Mouse (Mus musculus) B cell, adult 2 months (primary cell): ENCODE measurements around the gene Ptch2.

Experiments
- DNase-seq, 2 experiments: peaks; one replicate each; pipeline ENCODE4 v3.0.0; 2022

Ptch2 gene

GRCm38 (mm10) chr4:117107813-117108523, 12.1 kb downstream of the Ptch2 start:
- DNase-seq: no peak

GRCm38 (mm10) chr4:117108524-117108849, 12.6 kb downstream of the Ptch2 start:
- no peak for DNase-seq

GRCm38 (mm10) chr4:117109330-117109729, 13.5 kb downstream of the Ptch2 start:
- no peak for DNase-seq

- no peak for DNase-seq
These were observed 14.4 kb downstream of the Ptch2 start for GRCm38 (mm10) chr4:117110249-117110648.

GRCm38 (mm10) chr4:117110985-117111384, 15.1 kb downstream of the Ptch2 start:
- no peak for DNase-seq

GRCm38 (mm10) chr4:117113237-117113636, 17.4 kb downstream of the Ptch2 start:
- DNase-seq: no peak

- DNase-seq: no peak
These were observed 19.7 kb downstream of the Ptch2 start for GRCm38 (mm10) chr4:117115592-117115991.

- DNase-seq: no peak
These were observed 22.1 kb downstream of the Ptch2 start for GRCm38 (mm10) chr4:117117931-117118330.

- no peak for DNase-seq
These were observed 23.8 kb downstream of the Ptch2 start for GRCm38 (mm10) chr4:117119636-117120035.

GRCm38 (mm10) chr4:117120052-117120444, 24.2 kb downstream of the Ptch2 start:
- DNase-seq: no peak

GRCm38 (mm10) chr4:117120445-117121414, 24.9 kb downstream of the Ptch2 start:
- DNase-seq: peak; percentile 90 to 91

GRCm38 (mm10) chr4:117122209-117122608, 26.3 kb downstream of the Ptch2 start:
- DNase-seq: no peak

- peak; percentile 9 to 22 for DNase-seq
These were observed 27.8 kb downstream of the Ptch2 start for GRCm38 (mm10) chr4:117123546-117124217.

- no peak for DNase-seq
These were observed 28.3 kb downstream of the Ptch2 start for GRCm38 (mm10) chr4:117124218-117124517.

- peak; percentile 70 to 73 for DNase-seq
These were observed 28.9 kb downstream of the Ptch2 start for GRCm38 (mm10) chr4:117124518-117125347.

GRCm38 (mm10) chr4:117125348-117125909, 29.6 kb downstream of the Ptch2 start, which contains the start of gene Btbd19:
Btbd19 (minus strand) TSS chr4:117125725.
- no peak for DNase-seq

GRCm38 (mm10) chr4:117125910-117126674, 30.2 kb downstream of the Ptch2 start:
- DNase-seq: peak; percentile 57 to 64

- peak; percentile 31 to 32 for DNase-seq
These were observed 30.9 kb downstream of the Ptch2 start, which contains the start of gene Tctex1d4 for GRCm38 (mm10) chr4:117126675-117127290. Tctex1d4 (plus strand) TSS chr4:117126794.

GRCm38 (mm10) chr4:117127991-117128686, 32.3 kb downstream of the Ptch2 start:
- no peak for DNase-seq

- DNase-seq: no peak
These were observed 34.9 kb downstream of the Ptch2 start for GRCm38 (mm10) chr4:117130790-117131189.
